Mouse (Mus musculus) ES-Bruce4 (cell line): ENCODE data around the gene D630045J12Rik. TPM values are rescaled to one million over a fixed set of nuclear protein-coding genes. Genes with fewer than 3 reads are reported as not detected.

Experiments used
- H3K27ac ChIP-seq: 2 replicates; pipeline ENCODE4 v1.5.1; 2012; ENCODE audit warnings: low read length, inconsistent platforms; ENCODE audit not compliant: insufficient read depth
- H3K27me3 ChIP-seq: 2 replicates; pipeline ENCODE4 v1.6.1; 2012; ENCODE audit warnings: mild to moderate bottlenecking, low read length, inconsistent platforms; ENCODE audit not compliant: control insufficient read depth, poor library complexity, insufficient read depth, severe bottlenecking
- H3K36me3 ChIP-seq: 2 replicates; pipeline ENCODE4 v1.6.1; 2012; ENCODE audit warnings: inconsistent platforms, mild to moderate bottlenecking, low read length, moderate library complexity; ENCODE audit not compliant: control insufficient read depth, poor library complexity, insufficient read depth, severe bottlenecking
- H3K4me1 ChIP-seq: one replicate; pipeline ENCODE4 v1.8.1; 2011; ENCODE audit warnings: low read length; ENCODE audit not compliant: control insufficient read depth, insufficient read depth
- H3K4me3 ChIP-seq: 2 replicates; pipeline ENCODE4 v1.5.1; 2011; ENCODE audit warnings: low read depth, mild to moderate bottlenecking, low read length
- H3K9ac ChIP-seq: 2 replicates; pipeline ENCODE4 v1.6.1; 2012; ENCODE audit warnings: low read depth, mild to moderate bottlenecking, inconsistent platforms; ENCODE audit not compliant: poor library complexity, severe bottlenecking
- H3K9me3 ChIP-seq: replicated peaks from 2 replicates; pipeline ENCODE4 v1.6.1; 2012; ENCODE audit warnings: mild to moderate bottlenecking, low read length, inconsistent platforms; ENCODE audit not compliant: control insufficient read depth, poor library complexity, insufficient read depth, severe bottlenecking
- CTCF ChIP-seq: IDR thresholded peaks from one replicate; pipeline ENCODE4 v1.8.1; 2011; ENCODE audit warnings: low read depth, low read length
- EP300 ChIP-seq: IDR thresholded peaks from 2 replicates; pipeline ENCODE4 v1.6.1; 2011; ENCODE audit warnings: low read depth, low read length; ENCODE audit not compliant: insufficient read depth
- polyA plus RNA-seq: library from polyadenylated mRNA; stranded (reverse); fragments of >200 nt; gene quantifications from 2 replicates; pipeline ENCODE4 v1.2.4, GENCODE M21; 2011; ENCODE audit warnings: low read depth; ENCODE audit not compliant: missing spikeins, insufficient read depth, insufficient read length

The D630045J12Rik gene
- polyA plus RNA-seq, 1 experiment, result 8.3 TPM

DNA sequence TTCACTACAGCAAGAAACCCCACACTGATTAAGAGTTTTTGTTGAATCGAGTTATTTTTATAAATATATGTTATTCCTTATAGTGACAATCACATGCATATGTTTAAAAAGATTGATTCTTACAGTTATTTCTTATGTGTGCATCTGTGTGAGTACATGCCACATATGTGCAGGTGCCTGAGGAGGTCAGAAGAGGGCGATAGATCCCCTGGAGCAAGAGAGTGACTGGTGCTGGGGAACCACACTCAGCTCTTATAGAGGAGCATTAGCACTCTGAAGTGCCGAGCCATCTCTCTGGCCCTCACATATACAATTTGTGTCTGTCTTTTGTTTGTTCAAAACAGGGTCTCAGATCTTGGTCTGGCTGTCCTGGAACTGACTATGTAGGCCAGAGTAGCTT lies 180.2 kb downstream of the D630045J12Rik start:
- no peaks in the 10 kb centered on the region for H3K9me3 ChIP-seq
- no peaks in the 10 kb centered on the region for H3K36me3 ChIP-seq
- peak; percentile 11 for TF ChIP-seq CTCF
- no peak for TF ChIP-seq EP300
- no peak overlapping the region for H3K4me3 ChIP-seq
- no peaks in the 10 kb centered on the region for H3K27me3 ChIP-seq
- no peaks in the 10 kb centered on the region for H3K4me1 ChIP-seq
- no peak overlapping the region for H3K9ac ChIP-seq
- no peak overlapping the region for H3K27ac ChIP-seq

Other genes starting within 250 kb of the D630045J12Rik start
- 0.29 and 0.64 TPM in 2 replicates for gene Svopl, start 207.0 kb downstream of the D630045J12Rik start, polyA plus RNA-seq
- 3.0 and 3.3 TPM in 2 replicates for gene Tmem213, start 144.8 kb downstream of the D630045J12Rik start, polyA plus RNA-seq
- 4.9 and 6.1 TPM in 2 replicates for gene Atp6v0a4, start 129.4 kb downstream of the D630045J12Rik start, polyA plus RNA-seq
- gene Zc3hav1l, start 45.2 kb upstream of the D630045J12Rik start, polyA plus RNA-seq, result 22.8 and 23.2 TPM in 2 replicates
- 37.6 and 39.1 TPM in 2 replicates for gene Zc3hav1, start 100.6 kb upstream of the D630045J12Rik start, polyA plus RNA-seq
- 12.1 and 14.3 TPM in 2 replicates for gene Ttc26, start 127.5 kb upstream of the D630045J12Rik start, polyA plus RNA-seq
- gene Ubn2, start 179.9 kb upstream of the D630045J12Rik start, polyA plus RNA-seq, result 37.4 and 39.4 TPM in 2 replicates